Mouse (Mus musculus) kidney, adult 2 months (tissue): Measurements from ENCODE around the gene Cep57. TPM values are rescaled to one million over a fixed set of nuclear protein-coding genes. Genes with fewer than 3 reads are reported as not detected.

Experiments
- DNase-seq: peaks from one replicate; pipeline ENCODE4 v3.0.0; 2021
- H3K27ac ChIP-seq: fragments of 200-500 bp; 2 replicates; pipeline ENCODE4 v1.5.1; 2012; ENCODE audit warnings: low read depth, low read length, control low read depth, inconsistent platforms; ENCODE audit not compliant: insufficient read depth
- H3K27me3 ChIP-seq: fragments of 200-500 bp; replicated peaks from 2 replicates; pipeline ENCODE4 v1.6.1; 2012; ENCODE audit warnings: mild to moderate bottlenecking, moderate library complexity, low read length, inconsistent platforms; ENCODE audit not compliant: control insufficient read depth, insufficient read depth
- H3K36me3 ChIP-seq: fragments of 200-500 bp; 2 replicates; pipeline ENCODE4 v1.6.1; 2012; ENCODE audit warnings: mild to moderate bottlenecking, moderate library complexity, low read length, inconsistent platforms; ENCODE audit not compliant: control insufficient read depth, insufficient read depth
- H3K4me1 ChIP-seq: fragments of 200-500 bp; 2 replicates; pipeline ENCODE4 v1.6.1; 2011; ENCODE audit warnings: low read length; ENCODE audit not compliant: control insufficient read depth, insufficient read depth
- H3K4me3 ChIP-seq: fragments of 200-500 bp; 2 replicates; pipeline ENCODE4 v1.5.1; 2011; ENCODE audit warnings: mild to moderate bottlenecking, low read depth, low read length, control low read depth; ENCODE audit not compliant: insufficient read depth
- CTCF ChIP-seq: fragments of 200-500 bp; conservative IDR thresholded peaks from 2 replicates; pipeline ENCODE4 v1.5.1; 2011; ENCODE audit warnings: low read depth, mild to moderate bottlenecking, control low read depth, low read length, moderate library complexity, mixed read lengths; ENCODE audit not compliant: insufficient read depth, insufficient read length
- POLR2A ChIP-seq: fragments of 200-500 bp; IDR thresholded peaks from one replicate; pipeline ENCODE4 v1.6.1; 2011; ENCODE audit warnings: low read depth, low read length, control low read depth
- WGBS: fragments of 180-500 bp; shearing (Covaris S2); methylation state at CpG from one replicate; pipeline ENCODE4 v1.1.7; 2018; 5-methylcytosine and 5-hydroxymethylcytosine counted together
- polyA plus RNA-seq: library from polyadenylated mRNA; depleted of rRNA; stranded (reverse); fragments of >200 nt; gene quantifications from 2 replicates; pipeline ENCODE4 v1.2.3, GENCODE M21; 2012; rRNA removed

Cep57 gene
- polyA plus RNA-seq, 1 experiment = 9.0 TPM

- Histone ChIP-seq H3K36me3 (no peaks in the 10 kb centered on the region; the same call in 1 of the 2 replicates), H3K27me3 (no peaks in the 10 kb centered on the region), H3K27ac (peak overlapping the region; percentile 80; the same call in 1 of the 2 replicates), H3K4me3 (no peak overlapping the region), H3K4me1 (peaks cover 9% of the 10 kb centered on the region; the same call in 1 of the 2 replicates)
- DNase-seq = peak; percentile 61
- TF ChIP-seq CTCF (no peak), POLR2A (no peak)
- 38% methylated on average over 3 of the region's 3 CpGs for WGBS
Observed at GRCm38 (mm10) chr9:13760430-13760829, 66.5 kb downstream of the Cep57 start.

Other genes starting within 250 kb of the Cep57 start
- 25.2 and 32.2 TPM in 2 replicates for gene Mtmr2, start 78.7 kb downstream of the Cep57 start, polyA plus RNA-seq
- 3.3 and 4.0 TPM in 2 replicates for gene Fam76b, start 609 bp upstream of the Cep57 start, polyA plus RNA-seq